Mouse (Mus musculus) embryo, embryonic 10 days (tissue): ENCODE results near the gene Ak1.
A peak's percentile ranks its signal among the peaks of the same experiment; 100 is the strongest.

Experiments
- DNase-seq: peaks from one replicate; pipeline ENCODE4 v3.0.0-alpha.2; 2015; ENCODE audit warnings: low spot score

Ak1 gene

GRCm38 (mm10) chr2:32654743-32655393 lies 33.3 kb downstream of the Ak1 start:
- no peak for DNase-seq

- no peak for DNase-seq
These were observed 33.8 kb downstream of the Ak1 start for GRCm38 (mm10) chr2:32655394-32655744.

- peak; percentile 71 for DNase-seq
These were observed 34.3 kb downstream of the Ak1 start for GRCm38 (mm10) chr2:32655826-32656225.

- no peak for DNase-seq
These were observed 37.3 kb downstream of the Ak1 start for GRCm38 (mm10) chr2:32658873-32659272.

- DNase-seq: peak; percentile 43
These were observed 40.0 kb downstream of the Ak1 start for GRCm38 (mm10) chr2:32661509-32662107.

- no peak for DNase-seq
These were observed 40.7 kb downstream of the Ak1 start for GRCm38 (mm10) chr2:32662291-32662690.

GRCm38 (mm10) chr2:32665345-32665744 lies 43.8 kb downstream of the Ak1 start:
- no peak for DNase-seq

- DNase-seq: no peak
These were observed 44.3 kb downstream of the Ak1 start for GRCm38 (mm10) chr2:32665853-32666252.

- no peak for DNase-seq
These were observed 46.2 kb downstream of the Ak1 start for GRCm38 (mm10) chr2:32667775-32668174.

GRCm38 (mm10) chr2:32668176-32668575 lies 46.6 kb downstream of the Ak1 start:
- DNase-seq: no peak

GRCm38 (mm10) chr2:32669876-32670275 lies 48.3 kb downstream of the Ak1 start:
- no peak for DNase-seq

GRCm38 (mm10) chr2:32671147-32671546 lies 49.6 kb downstream of the Ak1 start:
- DNase-seq: no peak

- no peak for DNase-seq
These were observed 50.5 kb downstream of the Ak1 start for GRCm38 (mm10) chr2:32671907-32672595.

GRCm38 (mm10) chr2:32673176-32673917 lies 51.8 kb downstream of the Ak1 start:
- DNase-seq: no peak

GRCm38 (mm10) chr2:32676821-32677220 lies 55.3 kb downstream of the Ak1 start:
- DNase-seq: no peak

- DNase-seq: no peak
These were observed 56.1 kb downstream of the Ak1 start for GRCm38 (mm10) chr2:32677683-32678082.

- DNase-seq: no peak
These were observed 58.5 kb downstream of the Ak1 start for GRCm38 (mm10) chr2:32680051-32680451.

- DNase-seq: no peak
These were observed 59.5 kb downstream of the Ak1 start for GRCm38 (mm10) chr2:32680961-32681650.

- DNase-seq: no peak
These were observed 60.2 kb downstream of the Ak1 start for GRCm38 (mm10) chr2:32681754-32682153.

GRCm38 (mm10) chr2:32682721-32683417 lies 61.3 kb downstream of the Ak1 start:
- no peak for DNase-seq

GRCm38 (mm10) chr2:32683701-32684100 lies 62.1 kb downstream of the Ak1 start:
- no peak for DNase-seq
